Mouse (Mus musculus): ENCODE measurements at regions not wholly inside any gene's neighbourhood (a gene's known extent, or its start where the extent isn't known, plus 50 kb on each side); places are given as distances from the start of the nearest gene placed in this dataset.

GRCm38 (mm10) chr12:56438384-56438783 is 92.7 kb upstream of the Mbip start:
- WGBS = 93% methylated on average over 3 of the region's 3 CpGs
- Histone ChIP-seq H3K4me2 (replicated peaks) (no peak overlapping the region), H3K4me3 (no peak overlapping the region), H3K36me3 (no peaks in the 10 kb centered on the region), H3K9ac (replicated peaks) (no peak overlapping the region), H3K4me1 (peaks cover 7% of the 10 kb centered on the region; the same call in 1 of the 2 replicates), H3K9me3 (no peaks in the 10 kb centered on the region), H3K27me3 (peaks cover 15% of the 10 kb centered on the region; the same call in 1 of the 2 replicates), H3K27ac (replicated peaks) (no peak overlapping the region)
- ATAC-seq (ENCODE audit: low FRiP score, low read depth) = no peak

GRCm38 (mm10) chr12:56437975-56438374 is 92.3 kb upstream of the Mbip start:
- no peak overlapping the region for H3K9ac ChIP-seq (replicated peaks)
- no peak overlapping the region for H3K4me3 ChIP-seq
- H3K27me3 ChIP-seq = peaks cover 15% of the 10 kb centered on the region; the same call in 1 of the 2 replicates
- H3K36me3 ChIP-seq = no peaks in the 10 kb centered on the region
- H3K4me1 ChIP-seq = peaks cover 7% of the 10 kb centered on the region; the same call in 1 of the 2 replicates
- H3K9me3 ChIP-seq = no peaks in the 10 kb centered on the region
- WGBS = 88% methylated on average over 3 of the region's 3 CpGs
- H3K27ac ChIP-seq (replicated peaks) = no peak overlapping the region
- ATAC-seq (ENCODE audit: low FRiP score, low read depth) = no peak
- H3K4me2 ChIP-seq (replicated peaks) = no peak overlapping the region

DNA sequence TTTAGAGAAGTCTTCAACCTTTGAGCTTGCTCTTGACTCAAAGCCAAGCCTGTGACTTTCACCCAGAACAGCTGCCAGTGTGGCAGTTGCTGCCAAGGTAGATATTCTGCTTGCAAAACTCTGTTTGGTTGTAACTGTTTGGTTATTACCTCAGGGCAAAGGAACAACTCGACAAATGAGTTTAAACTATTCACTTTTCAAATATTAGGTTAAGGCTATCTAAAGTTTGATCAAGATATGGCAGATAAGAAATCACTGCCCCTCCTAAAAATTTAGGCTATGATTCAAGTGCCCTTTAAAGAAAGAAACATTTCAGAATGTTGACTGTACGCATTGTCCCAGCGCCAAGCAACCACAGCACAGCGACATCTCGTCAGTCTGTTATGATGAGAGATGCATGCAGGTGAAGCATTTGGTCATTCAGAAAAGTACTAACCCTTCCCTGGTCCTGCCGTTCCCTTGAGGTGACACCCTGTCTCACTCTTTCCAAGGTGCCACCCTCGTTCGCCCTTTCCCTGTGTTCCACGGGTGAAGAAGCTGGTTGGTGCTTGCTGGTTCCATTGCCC is 81.1 kb upstream of the Mbip start:
- Histone ChIP-seq H3K9me3 (no peaks in the 10 kb centered on the region), H3K27ac (replicated peaks) (no peak overlapping the region), H3K36me3 (no peaks in the 10 kb centered on the region), H3K4me3 (no peak overlapping the region), H3K4me2 (replicated peaks) (no peak overlapping the region), H3K4me1 (no peaks in the 10 kb centered on the region), H3K9ac (replicated peaks) (no peak overlapping the region), H3K27me3 (no peaks in the 10 kb centered on the region)
- no peak for ATAC-seq (ENCODE audit: low FRiP score, low read depth)
- WGBS = 88% methylated on average over 9 of the region's 9 CpGs

GRCm38 (mm10) chr12:56416106-56416505 is 70.4 kb upstream of the Mbip start:
- Histone ChIP-seq H3K27ac (replicated peaks) (no peak overlapping the region), H3K27me3 (no peaks in the 10 kb centered on the region), H3K4me3 (no peak overlapping the region), H3K9ac (replicated peaks) (no peak overlapping the region), H3K9me3 (no peaks in the 10 kb centered on the region), H3K4me1 (no peaks in the 10 kb centered on the region), H3K4me2 (replicated peaks) (no peak overlapping the region), H3K36me3 (no peaks in the 10 kb centered on the region)
- 91% methylated on average over 7 of the region's 7 CpGs for WGBS
- ATAC-seq (ENCODE audit: low FRiP score, low read depth) = no peak

GRCm38 (mm10) chr12:56414861-56415765 is 69.4 kb upstream of the Mbip start:
- WGBS = 82% methylated on average over 8 of the region's 8 CpGs

DNA sequence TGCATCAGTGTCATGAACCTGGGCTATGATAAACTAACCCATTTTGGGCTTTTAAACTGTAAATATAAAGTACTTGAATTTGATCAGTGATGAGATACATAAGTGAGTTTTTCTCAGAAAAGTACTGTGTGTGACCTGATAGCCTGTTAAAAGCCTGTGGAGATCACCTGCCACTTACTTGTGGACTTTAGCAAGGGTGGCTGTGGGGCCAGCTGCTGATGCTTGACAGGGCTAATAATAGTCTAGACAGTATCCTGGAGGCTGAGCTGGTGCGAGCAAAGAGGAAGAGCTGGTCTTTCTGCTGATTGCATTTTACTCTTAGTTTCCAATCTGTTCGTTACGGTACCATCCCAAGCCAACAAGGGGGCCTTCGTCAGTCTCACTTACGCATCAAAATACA is 60.0 kb upstream of the Mbip start:
- H3K36me3 ChIP-seq = no peaks in the 10 kb centered on the region
- no peak overlapping the region for H3K9ac ChIP-seq (replicated peaks)
- H3K27me3 ChIP-seq = peaks cover 3% of the 10 kb centered on the region; the same call in 1 of the 2 replicates
- no peak overlapping the region; the same call in 1 of the 2 replicates for H3K27ac ChIP-seq (replicated peaks)
- no peak overlapping the region for H3K4me2 ChIP-seq (replicated peaks)
- no peak overlapping the region for H3K4me3 ChIP-seq
- H3K9me3 ChIP-seq = no peaks in the 10 kb centered on the region
- no peaks in the 10 kb centered on the region for H3K4me1 ChIP-seq
- 89% methylated on average over 5 of the region's 5 CpGs for WGBS
- ATAC-seq (ENCODE audit: low FRiP score, low read depth) = no peak

More at GRCm38 (mm10) chr12:56414861-56415765, 69.4 kb upstream of the Mbip start:
- H3K4me1 ChIP-seq = no peaks in the 10 kb centered on the region
- ATAC-seq (ENCODE audit: low FRiP score, low read depth) = no peak
- H3K36me3 ChIP-seq = no peaks in the 10 kb centered on the region
- H3K4me3 ChIP-seq = no peak overlapping the region
- no peak overlapping the region for H3K27ac ChIP-seq (replicated peaks)
- no peak overlapping the region for H3K9ac ChIP-seq (replicated peaks)
- H3K27me3 ChIP-seq = no peaks in the 10 kb centered on the region
- H3K4me2 ChIP-seq (replicated peaks) = no peak overlapping the region
- no peaks in the 10 kb centered on the region for H3K9me3 ChIP-seq

GRCm38 (mm10) chr12:56404833-56405232 is 59.1 kb upstream of the Mbip start:
- Histone ChIP-seq H3K4me3 (no peak overlapping the region), H3K36me3 (no peaks in the 10 kb centered on the region), H3K27ac (replicated peaks) (no peak overlapping the region), H3K4me1 (no peaks in the 10 kb centered on the region), H3K9ac (replicated peaks) (no peak overlapping the region), H3K27me3 (peaks cover 3% of the 10 kb centered on the region; the same call in 1 of the 2 replicates), H3K4me2 (replicated peaks) (no peak overlapping the region), H3K9me3 (no peaks in the 10 kb centered on the region)
- ATAC-seq (ENCODE audit: low FRiP score, low read depth) = peak; percentile 58; the same call in 1 of the 2 replicates
- 39% methylated on average over 4 of the region's 4 CpGs for WGBS

GRCm38 (mm10) chr12:56404262-56404661 is 58.6 kb upstream of the Mbip start:
- no peaks in the 10 kb centered on the region for H3K36me3 ChIP-seq
- no peak overlapping the region for H3K4me2 ChIP-seq (replicated peaks)
- no peak overlapping the region for H3K27ac ChIP-seq (replicated peaks)
- H3K4me1 ChIP-seq = no peaks in the 10 kb centered on the region
- H3K9me3 ChIP-seq = no peaks in the 10 kb centered on the region
- peaks cover 3% of the 10 kb centered on the region; the same call in 1 of the 2 replicates for H3K27me3 ChIP-seq
- H3K9ac ChIP-seq (replicated peaks) = no peak overlapping the region
- ATAC-seq (ENCODE audit: low FRiP score, low read depth) = no peak
- H3K4me3 ChIP-seq = no peak overlapping the region
- 86% methylated on average over 2 of the region's 2 CpGs for WGBS

DNA sequence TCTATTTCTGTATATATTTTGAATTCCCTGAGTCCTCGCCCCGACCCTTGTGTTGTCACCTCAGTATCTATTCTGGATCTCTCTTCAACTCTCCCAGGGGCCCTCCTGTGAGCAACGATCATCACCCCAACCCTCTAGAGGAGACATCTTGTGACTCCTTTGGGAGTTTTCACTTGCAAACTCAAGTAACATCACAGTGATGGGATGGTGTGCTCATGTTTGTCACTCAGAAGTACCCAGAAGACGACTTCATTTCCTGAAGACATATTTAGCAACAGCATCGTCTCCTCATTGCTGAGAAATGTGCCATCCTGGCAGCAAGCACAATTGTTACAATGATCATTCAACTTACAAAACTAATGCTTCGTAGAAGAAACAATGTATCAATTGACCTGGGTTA is 57.9 kb upstream of the Mbip start:
- WGBS = 82% methylated on average over 6 of the region's 6 CpGs
- no peak overlapping the region for H3K9ac ChIP-seq (replicated peaks)
- H3K36me3 ChIP-seq = no peaks in the 10 kb centered on the region
- no peaks in the 10 kb centered on the region for H3K4me1 ChIP-seq
- no peak overlapping the region for H3K4me2 ChIP-seq (replicated peaks)
- no peak for ATAC-seq (ENCODE audit: low FRiP score, low read depth)
- H3K4me3 ChIP-seq = no peak overlapping the region
- H3K9me3 ChIP-seq = no peaks in the 10 kb centered on the region
- H3K27me3 ChIP-seq = peaks cover 3% of the 10 kb centered on the region; the same call in 1 of the 2 replicates
- no peak overlapping the region for H3K27ac ChIP-seq (replicated peaks)

- no peak overlapping the region for H3K9ac ChIP-seq (replicated peaks)
- no peaks in the 10 kb centered on the region for H3K9me3 ChIP-seq
- H3K4me3 ChIP-seq = no peak overlapping the region
- no peak overlapping the region for H3K4me2 ChIP-seq (replicated peaks)
- no peak for ATAC-seq (ENCODE audit: low FRiP score, low read depth)
- H3K27me3 ChIP-seq = peaks cover 3% of the 10 kb centered on the region; the same call in 1 of the 2 replicates
- H3K4me1 ChIP-seq = no peaks in the 10 kb centered on the region
- 43% methylated on average over 6 of the region's 6 CpGs for WGBS
- no peaks in the 10 kb centered on the region for H3K36me3 ChIP-seq
- H3K27ac ChIP-seq (replicated peaks) = no peak overlapping the region
Observed at GRCm38 (mm10) chr12:56402844-56403243, 57.1 kb upstream of the Mbip start.

GRCm38 (mm10) chr12:56402137-56402536 is 56.4 kb upstream of the Mbip start:
- H3K9me3 ChIP-seq = no peaks in the 10 kb centered on the region
- no peak overlapping the region for H3K4me3 ChIP-seq
- 60% methylated on average over 7 of the region's 7 CpGs for WGBS
- H3K36me3 ChIP-seq = no peaks in the 10 kb centered on the region
- H3K27me3 ChIP-seq = peaks cover 3% of the 10 kb centered on the region; the same call in 1 of the 2 replicates
- H3K9ac ChIP-seq (replicated peaks) = no peak overlapping the region
- H3K27ac ChIP-seq (replicated peaks) = no peak overlapping the region
- ATAC-seq (ENCODE audit: low FRiP score, low read depth) = no peak
- H3K4me2 ChIP-seq (replicated peaks) = no peak overlapping the region
- H3K4me1 ChIP-seq = no peaks in the 10 kb centered on the region
